Mouse (Mus musculus) c-Kit-positive CD71-positive TER-119-positive erythroid progenitor cells, embryonic 14.5 days (primary cell): ENCODE measurements around the gene 2810004N23Rik.
"Not testable (repeated sequence)": the region's sequence is repeated elsewhere in the genome, so short reads cannot be mapped to it uniquely, and the experiment has no call there.

Experiments used
- DNase-seq: peaks from one replicate; pipeline ENCODE4 v3.0.0-alpha.2; 2013; ENCODE audit warnings: low spot score

The 2810004N23Rik gene

DNA sequence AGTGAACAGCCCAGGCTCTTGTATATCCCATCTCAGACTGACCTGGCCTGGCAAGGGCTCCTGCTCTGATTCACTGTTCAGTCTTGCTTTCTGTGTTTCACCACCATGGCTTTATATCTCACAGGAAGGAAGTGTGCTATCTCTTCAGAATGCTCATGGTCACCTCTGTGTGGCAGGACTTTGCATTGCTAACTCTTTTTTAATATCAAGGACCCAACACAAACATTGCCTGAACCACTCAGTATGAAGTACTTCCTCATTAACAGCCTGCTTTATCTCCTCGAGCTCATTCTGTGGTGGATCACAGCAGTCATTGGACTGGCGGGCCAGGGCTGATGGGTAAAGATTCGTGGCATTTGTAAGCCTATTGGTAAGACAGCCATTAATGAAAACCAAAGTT is 3.7 kb upstream of the 2810004N23Rik start:
- no peak for DNase-seq

DNA sequence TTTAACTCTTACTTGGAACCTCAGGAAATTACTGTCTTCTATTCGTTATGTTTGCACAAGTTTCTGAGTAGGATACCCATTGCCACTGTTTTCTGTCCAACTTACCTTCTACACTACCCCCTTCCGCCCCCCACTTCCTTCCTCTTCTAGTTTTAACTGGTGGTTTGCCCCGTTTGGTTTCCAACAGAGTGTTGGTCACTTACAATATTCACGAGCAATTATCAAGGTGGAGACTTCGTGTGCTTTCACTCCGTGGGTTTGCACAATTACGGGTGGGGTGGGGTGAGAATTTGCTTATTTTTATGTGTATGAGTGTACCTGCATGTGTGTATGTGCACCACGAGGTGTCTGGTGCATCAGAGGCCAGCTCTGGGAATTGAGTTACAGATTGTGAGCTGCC is 809 bp upstream of the 2810004N23Rik start:
- DNase-seq: peak; percentile 37

DNA sequence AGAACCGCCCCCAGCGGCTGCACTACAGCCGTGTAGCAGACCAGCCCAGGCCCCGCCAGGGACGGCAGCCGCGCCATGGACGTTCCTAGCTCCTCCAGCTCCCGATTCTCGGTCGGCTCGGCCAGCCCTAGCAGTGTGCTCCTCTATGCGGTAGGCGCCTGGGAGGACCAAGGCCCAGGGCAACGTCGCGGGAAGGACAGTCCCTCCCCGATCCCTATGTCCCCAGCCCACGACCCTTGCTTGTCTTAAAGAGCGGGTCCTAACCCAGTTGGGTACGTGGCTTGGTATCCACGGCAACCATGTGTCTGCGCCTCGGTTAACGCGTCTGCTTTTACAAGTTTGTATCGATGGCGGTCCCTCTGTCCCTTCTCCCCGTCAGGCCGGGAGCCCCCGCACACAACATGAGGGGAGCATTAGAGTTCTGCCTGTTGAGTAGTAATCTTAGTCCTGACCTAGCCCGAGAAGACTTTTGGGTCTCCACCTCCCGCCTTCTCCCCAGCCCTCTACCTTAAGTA is 300 bp upstream of the 2810004N23Rik start:
- DNase-seq: peak; percentile 53

DNA sequence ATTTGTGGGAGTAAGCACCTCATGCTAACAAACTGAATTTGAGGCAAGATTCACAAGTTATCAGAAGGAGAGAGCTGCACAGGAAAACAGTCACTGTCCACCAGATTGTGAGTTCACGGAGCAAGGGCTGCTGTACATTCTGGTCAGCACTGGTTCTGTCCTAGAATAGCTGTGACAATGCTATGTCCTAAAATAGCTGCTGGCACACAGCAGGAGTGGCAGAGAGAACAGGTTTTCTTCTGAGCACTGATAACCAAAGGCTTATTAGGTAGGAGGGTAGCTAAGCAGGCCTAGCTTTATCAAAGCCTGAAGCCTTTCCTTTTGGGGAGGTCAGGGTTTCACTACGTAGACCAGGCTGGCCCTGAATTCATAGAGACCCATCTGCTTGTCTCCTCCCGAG is 2.7 kb downstream of the 2810004N23Rik start:
- no peak for DNase-seq

DNA sequence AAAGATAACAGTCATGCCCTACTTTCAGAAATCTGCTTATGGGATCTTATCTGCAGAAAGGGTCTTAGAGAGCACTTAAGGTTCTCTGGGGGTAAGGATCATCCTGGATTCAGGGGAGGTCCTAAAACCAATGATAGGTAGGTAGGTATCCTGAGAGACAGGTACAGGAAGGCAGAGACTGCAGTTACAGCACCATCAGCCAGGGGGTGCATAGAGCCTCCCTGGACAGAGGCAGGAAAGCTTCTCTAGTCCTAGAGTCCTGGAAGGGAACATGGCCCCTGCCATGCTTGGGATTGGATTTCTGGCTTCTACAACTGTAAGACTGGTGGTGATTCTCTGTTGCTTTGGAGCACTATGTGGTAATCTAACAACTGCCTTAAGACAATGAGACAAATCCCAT is 3.5 kb downstream of the 2810004N23Rik start:
- peak; percentile 43 for DNase-seq

DNA sequence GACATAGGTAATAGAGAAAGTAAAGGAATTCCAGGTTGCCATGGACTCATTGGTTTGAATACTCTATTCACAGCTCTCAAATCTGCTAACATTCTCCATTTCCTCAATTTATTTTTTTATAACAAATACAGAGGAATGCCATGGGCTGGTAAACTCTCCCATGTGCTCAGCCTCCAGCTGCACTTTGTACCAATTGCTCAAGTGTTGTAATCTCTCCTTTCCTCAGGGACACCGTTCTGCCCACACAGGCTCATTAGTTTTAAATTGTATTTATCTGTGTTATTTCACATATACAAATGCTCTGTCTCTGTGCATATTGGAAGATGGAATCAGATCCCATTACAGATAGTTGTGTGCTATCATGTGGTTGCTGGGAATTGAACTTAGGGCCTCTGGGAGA is 9.4 kb downstream of the 2810004N23Rik start:
- no peak for DNase-seq

DNA sequence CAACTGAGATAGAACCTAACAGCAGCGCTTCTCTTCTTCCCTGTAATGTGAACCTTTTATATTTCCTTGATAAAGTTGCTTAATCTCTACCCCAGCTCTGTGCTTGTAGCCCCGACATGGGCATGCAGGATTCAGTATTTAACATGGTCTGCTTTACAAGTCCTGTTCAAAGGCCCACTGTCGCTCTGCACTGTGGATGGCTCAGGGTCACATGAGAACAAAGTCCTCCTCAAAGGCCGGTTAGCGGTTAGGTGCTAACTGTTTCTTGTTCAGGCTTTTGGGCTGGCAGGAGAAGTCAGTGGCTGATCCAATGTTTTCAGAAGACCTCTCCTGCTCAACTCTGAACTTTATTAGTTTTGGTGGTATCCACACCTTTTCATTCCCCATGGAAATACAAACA is 17.3 kb downstream of the 2810004N23Rik start:
- DNase-seq: no peak

DNA sequence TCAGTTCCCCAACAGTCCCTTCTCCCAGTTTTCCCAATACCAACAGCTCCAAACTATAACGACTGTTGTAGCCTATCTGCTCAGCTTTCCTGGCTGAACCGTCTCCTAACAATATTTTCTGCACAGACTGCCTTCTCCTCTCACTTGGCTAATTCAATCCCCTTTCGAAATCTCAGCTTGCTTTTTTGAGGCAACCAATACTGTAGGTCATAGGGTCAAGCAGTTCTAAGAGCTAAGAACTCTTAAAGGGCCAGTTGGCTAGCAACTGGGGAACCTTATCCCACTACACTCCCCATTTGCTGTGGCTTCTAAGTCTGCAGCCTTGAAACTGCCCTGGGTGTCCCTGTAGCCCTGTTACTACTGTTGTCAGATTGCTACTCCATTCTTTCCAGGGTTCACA is 17.8 kb downstream of the 2810004N23Rik start:
- DNase-seq: no peak

DNA sequence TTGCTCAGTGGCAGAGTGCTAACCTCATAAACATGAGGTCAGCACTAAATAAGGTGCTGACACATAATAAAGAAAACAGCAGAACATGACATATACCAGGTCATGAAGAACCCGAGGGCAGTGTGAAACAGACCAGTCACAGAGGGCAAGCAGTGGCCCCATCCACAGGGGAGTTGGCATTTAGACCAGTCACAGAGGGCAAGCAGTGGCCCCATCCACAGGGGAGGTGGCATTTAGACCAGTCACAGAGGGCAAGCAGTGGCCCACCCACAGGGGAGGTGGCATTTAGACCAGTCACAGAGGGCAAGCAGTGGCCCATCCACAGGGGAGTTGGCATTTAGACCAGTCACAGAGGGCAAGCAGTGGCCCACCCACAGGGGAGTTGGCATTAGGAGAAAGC is 20.0 kb downstream of the 2810004N23Rik start:
- not testable (repeated sequence) for DNase-seq

DNA sequence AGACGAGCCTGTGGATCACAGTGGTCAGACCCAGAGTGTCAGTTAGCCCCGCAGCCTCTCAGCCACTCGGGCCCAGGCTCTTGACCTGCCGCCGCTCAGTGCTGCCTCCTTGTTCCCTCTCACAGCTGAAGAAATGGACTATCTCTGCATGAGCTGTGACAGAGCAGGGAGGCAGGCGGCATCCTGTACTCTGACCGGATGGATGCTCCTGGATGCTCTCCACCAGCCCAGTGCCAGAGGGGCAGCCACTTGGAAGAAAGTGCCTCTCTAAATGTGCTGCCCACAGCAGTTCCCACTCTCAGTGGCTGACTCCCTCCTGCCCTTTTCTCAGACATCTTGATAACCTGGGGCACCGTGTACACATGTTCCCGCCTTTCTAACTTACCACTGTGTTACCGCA is 21.1 kb downstream of the 2810004N23Rik start:
- DNase-seq: no peak

DNA sequence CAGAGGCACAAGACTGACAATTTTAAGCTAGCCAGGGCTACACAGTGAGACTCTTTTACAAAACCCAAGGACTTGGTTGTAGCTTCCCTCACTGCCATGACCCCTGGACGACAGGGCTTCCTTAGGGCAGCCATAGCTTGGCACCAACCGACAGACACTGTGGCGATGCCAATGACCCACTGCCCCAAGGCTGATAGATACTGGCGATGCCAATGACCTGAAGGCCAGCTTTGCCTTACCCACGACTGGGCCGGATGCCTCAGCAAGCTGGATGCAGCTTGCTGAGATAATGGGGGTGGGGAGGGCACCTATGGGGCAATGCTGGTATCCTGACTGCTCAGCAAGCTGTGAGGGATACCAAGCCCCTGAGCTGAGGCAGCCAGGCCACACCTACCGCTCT is 22.0 kb downstream of the 2810004N23Rik start:
- no peak for DNase-seq

DNA sequence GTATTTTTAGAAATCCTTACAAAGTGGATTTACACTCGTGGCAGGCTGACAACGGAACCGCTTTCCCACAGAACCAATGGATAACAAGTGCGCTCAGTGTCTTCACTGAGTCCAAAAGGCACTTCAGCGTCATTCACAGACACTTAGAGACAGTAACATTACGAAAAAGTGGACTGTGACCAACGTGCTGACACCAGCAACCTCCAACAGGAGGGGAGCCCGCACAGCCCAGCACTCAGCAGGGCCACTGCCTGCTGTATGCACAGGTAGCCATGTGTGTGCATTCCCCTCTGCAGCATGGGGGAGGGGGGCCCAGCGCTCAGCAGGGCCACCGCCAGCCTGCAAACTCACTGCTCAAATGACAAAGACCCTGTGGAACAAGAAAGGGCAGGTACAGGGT is 23.5 kb downstream of the 2810004N23Rik start:
- no peak for DNase-seq

DNA sequence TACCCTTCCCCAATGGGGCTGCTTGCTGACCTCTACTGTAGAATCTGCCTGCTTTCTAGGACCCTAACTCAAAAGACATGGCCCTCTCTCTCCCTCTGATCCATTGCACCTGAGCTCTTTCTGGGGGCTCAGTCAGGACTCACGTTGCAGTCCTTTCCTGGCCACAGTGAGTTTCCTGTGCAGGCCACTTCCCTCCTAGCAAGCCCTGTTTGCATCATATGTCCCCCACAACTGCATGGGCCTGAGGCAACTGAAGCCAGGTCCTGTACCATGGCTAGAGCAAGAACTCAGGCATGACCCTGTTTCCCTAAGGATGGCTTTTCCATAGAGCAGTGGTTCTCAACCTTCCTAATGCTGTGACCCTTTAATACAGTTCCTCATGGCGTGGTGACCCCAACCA is 25.0 kb downstream of the 2810004N23Rik start:
- DNase-seq: no peak

DNA sequence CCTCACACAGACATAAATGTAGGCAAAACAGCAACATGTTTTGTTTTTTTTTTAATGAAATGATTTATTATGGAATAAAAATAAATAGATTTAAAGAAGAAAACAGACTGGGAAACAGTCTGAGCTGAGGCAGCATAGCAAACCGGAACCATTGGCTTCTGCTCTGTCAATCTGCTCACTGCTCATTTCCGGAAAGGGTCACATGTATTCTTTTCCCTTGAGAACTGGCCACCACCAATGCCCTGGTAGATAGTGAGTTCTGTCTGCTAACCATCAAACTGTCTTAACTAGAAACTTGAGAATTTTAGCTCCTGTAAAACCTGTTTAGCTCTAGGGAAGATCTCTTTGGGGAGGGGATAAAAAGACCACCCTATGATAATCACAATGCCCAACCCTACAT is 26.0 kb downstream of the 2810004N23Rik start:
- DNase-seq: no peak

DNA sequence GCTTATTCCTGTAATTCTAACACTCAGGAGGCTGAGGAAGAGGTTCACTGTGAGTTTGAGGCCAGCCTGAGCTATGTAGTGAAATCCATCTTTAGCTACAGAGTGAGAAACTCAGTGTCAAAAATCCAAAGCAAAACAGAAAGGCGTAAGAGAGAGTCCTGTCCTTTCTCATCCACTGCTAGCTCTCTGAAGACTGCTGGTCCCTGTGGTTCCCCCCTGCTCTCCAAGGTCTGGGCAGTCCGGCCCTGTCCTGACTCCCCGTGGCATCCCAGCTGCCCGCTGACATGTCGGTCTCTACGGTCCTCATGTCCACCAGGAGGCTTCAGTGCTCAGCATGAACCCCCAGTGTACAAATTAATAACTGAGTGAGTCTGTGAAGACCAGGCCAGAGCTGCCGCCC is 26.6 kb downstream of the 2810004N23Rik start:
- DNase-seq: no peak

DNA sequence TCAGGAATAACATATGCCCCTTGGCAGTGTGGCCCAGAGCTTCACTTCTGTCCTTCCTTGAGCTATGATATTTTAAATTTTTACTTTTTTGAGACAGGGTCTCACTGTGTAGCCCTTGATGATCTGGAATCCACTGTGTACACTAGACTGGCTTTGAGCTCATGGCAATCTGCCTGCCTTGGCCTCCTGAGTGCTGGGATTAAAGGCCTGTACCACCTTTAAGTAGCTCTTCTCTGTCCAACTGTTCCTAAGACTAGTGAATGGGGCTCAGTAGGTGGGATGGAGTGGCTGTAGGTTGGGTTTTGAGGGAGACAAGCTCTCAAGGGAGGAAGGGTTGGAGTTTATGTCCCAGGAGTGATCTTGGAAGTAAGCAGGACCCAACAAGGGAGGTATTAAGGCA is 27.1 kb downstream of the 2810004N23Rik start:
- no peak for DNase-seq

DNA sequence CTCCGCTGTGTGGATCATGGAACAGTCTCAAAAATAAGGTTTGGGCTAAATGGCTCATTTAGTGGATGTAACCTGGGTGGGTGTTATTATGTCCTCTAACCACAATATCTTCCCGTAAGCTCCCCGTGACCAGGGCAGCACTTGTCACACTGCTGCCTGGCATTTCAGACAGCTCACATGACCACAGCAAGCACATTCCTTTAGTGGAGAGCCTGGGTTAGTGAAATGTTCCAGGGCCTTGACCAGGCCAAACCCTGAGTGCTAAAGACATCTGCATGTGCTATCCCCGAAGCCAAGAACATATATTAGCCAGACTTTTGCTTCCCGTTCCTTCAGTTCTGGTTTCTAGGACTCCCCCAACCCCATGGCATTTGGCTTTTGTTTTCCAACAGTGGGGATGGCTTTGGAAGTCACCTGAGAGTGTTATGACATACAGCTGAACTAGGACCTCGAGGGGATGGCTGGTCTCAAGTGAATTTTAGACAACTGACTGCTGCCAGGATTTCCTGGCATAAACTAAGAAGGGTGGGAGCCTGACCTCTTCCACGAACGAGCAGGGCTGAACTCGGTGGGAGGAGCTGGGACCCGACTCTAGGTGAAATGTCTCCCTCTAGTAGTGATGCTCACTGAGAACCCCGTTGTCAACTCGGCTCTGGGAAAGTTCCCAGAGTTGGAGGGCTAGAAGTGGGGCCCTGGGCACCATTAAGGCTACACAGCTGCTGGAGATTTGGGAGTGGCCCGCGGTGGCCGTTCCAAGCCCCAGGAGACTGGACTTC is 29.3 kb downstream of the 2810004N23Rik start:
- no peak for DNase-seq

DNA sequence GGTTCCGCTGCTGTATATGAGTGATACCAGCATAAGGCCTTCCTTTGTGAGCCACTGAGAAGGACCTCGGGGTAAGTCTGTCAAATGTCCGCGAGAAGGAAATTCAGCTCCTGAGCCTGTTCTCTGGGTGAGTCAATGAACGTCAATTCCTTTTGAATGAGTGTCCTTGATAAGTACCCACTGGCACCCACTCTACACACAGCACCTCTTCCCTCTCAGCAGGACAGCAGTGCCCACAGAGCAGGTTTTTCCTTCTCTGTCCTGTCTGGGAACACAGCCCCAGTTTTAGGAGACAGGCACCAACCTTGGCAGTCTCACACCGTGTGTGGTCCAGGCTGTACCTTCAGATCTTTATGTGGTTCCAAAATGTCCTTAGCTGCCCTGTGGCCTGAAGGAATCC is 31.0 kb downstream of the 2810004N23Rik start:
- DNase-seq: no peak

DNA sequence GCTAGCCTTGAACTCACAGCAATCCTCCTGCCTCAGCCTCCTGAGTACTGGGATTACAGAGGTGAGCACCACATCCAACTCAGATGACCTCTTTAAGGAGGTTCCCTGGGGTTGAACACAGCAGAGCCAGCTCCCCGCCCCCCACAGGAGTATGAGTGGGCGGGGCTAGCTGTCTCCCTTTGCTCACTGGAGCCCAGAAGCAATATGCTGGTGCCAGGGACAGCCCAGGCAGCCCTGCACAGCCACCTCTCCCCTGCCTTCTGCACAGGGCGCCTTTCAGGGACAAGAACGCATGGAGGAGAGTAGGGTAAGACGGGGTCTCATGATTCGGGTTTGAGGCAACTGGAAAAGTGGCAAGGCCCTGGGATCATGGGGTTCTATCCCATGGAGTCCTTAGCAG is 31.4 kb downstream of the 2810004N23Rik start:
- no peak for DNase-seq

DNA sequence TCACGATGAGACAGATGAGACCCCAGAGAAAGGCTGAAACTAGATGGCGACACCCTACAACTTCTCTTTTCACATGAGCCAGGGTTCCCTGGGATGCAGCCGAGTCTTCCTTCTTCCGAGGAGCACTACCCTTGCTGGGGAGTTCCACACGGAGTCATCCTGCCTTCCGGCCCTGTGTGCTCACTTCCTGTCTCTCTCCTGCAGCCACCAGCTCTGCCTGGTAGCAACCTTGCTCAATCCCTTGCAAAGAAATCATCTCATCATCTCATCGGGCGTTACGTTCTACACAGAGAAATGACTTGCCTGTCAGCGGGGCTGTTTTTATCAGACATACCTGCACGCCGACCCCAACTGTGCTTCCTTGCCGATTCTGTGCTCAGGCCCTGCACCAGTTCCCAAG is 32.9 kb downstream of the 2810004N23Rik start:
- DNase-seq: no peak

DNA sequence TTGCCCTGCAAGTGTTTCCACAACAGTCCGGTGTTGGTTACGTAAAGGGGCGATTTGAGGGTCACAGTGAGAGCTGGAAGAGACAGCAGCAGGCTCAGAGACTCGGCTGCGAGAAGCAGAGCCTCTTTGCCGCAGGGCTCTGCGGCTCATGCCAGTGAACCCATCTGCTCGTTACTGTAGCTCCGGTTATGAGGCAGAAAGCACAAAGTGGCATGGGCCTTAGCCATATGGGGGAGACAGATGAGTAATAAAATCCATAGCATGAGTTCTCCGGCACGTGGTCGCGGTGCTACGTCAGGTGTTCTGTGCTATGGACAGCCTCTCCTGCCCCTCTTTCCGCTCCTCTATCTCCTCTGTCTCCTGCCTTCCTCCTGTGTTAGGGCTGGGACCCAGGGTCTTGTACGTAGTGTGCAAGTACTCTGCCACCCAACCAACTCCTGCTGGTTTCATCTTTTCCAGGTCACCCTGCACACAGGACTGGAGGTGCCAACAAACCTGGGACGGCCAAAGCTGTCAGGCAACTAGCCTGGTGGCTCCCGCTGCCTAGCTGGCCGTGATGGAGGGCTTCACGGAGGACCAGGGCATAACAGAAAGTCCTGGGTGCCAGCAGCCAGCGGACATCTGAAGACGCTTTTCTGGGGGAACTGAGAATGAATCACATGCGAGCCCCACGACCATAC is 34.2 kb downstream of the 2810004N23Rik start:
- DNase-seq: no peak

DNA sequence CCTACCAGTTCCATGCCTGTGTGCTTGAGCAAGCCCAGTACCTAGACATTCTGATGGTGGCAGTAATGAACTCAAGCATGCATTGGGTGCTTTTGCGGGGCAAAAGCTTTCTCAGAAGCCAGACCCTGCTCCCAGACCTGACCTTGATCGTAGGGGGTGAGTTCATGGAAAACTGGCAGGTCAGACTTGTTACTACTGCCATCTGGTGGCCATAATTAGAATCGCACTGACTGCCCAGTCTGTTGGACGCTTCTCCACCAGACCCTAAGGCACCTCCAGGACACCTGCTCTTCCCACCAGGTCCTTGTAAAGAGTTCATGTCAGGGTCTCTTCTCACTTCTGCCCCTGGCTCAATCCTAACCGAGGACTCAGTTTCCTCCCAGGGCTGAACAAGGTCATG is 35.5 kb downstream of the 2810004N23Rik start:
- peak; percentile 44 for DNase-seq

DNA sequence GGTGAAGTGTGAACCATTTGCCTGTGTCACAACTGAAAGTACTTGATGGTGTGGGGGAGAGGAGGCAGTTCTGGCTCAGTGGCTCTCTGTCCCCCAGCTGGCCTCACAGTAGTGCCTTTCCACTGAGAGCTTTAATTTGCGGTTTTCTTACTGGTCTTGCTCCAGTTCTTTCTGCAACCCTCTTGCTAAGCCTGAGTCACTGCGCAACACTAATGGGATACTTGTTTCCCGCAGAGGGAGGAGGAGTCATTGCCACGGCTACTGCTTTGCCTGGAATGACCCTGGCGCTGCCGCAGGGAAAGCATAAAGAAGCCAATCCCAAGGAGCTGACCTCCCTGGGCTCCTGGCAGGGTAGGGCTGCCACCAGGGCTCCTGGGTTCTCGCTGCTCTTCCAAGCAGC is 36.3 kb downstream of the 2810004N23Rik start:
- DNase-seq: no peak

DNA sequence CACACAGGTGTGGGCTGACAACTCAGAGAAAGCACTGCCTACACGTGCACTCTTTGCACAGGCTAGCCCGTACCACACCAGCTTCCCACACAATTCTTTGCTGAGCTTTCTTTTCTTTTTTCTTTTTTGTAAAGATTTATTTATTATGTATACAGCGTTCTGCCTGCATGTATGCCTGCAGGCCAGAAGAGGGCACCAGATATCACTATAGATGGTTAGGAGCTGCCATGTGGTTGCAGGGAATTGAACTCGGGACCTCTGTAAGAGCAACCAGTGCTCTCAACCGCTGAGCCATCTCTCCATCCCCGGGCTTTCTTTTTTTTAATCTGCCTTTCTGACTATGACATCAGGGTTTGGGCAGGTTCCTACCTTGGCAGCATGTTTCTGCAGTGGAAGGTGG is 39.4 kb downstream of the 2810004N23Rik start:
- no peak for DNase-seq
